Mouse (Mus musculus): ENCODE measurements at regions not wholly inside any gene's neighbourhood (a gene's known extent, or its start where the extent isn't known, plus 50 kb on each side); places are given as distances from the start of the nearest gene placed in this dataset.

DNA sequence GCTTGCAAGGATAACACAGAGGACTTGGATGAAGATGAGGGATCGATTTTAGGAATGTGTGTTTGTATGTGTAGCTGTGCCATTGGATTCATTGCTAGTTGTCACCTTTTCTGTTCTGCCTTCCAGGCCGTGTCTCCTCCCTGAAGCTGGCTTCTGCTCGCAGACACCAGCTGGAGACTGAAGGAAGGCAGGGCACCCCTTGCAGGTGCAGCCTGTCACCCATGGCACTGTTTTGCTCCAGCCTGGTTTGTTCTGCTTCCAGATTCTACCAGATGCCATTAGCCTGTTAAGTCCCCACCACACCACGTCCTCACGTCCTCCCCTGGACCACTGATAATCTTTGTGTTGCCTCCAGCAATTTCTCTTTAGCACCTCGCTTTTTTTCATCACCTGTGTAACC is 286.7 kb downstream of the Cps1 start:
- Histone ChIP-seq H3K4me1 (replicated peaks; ENCODE audit: insufficient read depth, low read length) (no peaks in the 10 kb centered on the region), H3K4me3 (replicated peaks; ENCODE audit: low read depth, low read length) (no peak overlapping the region), H3K9ac (ENCODE audit: low read depth, low read length) (no peak overlapping the region), H3K9me3 (replicated peaks; ENCODE audit: low read length) (no peaks in the 10 kb centered on the region), H3K27ac (no peak overlapping the region), H3K27me3 (ENCODE audit: insufficient read depth, low read length) (no peaks in the 10 kb centered on the region), H3K4me2 (ENCODE audit: low read length) (no peak overlapping the region), H3K36me3 (ENCODE audit: insufficient read depth, low read length) (no peaks in the 10 kb centered on the region)
- WGBS = 81% methylated on average over 6 of the region's 6 CpGs
- TF ChIP-seq CTCF (IDR thresholded peaks at IDR 0.05; ENCODE audit: low read depth) = no peak
- no peak for ATAC-seq (replicated peaks; ENCODE audit: low FRiP score, low read depth)
- no peak for DNase-seq (ENCODE audit: low spot score)

DNA sequence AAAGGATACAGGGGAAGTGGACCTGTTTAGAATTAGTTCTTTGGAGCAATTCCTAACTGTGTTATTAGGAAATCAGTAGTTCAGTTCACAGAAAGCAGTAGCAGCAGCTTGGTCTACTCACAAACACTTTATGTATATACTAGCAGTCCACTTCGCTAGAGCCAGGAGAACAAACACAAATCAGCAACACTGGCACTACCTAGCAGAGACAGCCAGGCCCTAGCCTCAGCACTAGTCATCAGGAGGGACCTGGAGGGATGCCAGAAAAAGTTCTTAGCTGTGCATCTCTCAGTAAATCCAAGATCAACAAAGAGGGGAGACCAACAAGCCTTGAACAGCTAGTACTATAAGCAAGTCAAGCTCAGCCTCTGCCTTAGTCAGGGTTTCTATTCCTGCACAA is 294.4 kb downstream of the Cps1 start:
- TF ChIP-seq CTCF (IDR thresholded peaks at IDR 0.05; ENCODE audit: low read depth) = no peak
- Histone ChIP-seq H3K4me1 (replicated peaks; ENCODE audit: insufficient read depth, low read length) (no peaks in the 10 kb centered on the region), H3K9me3 (replicated peaks; ENCODE audit: low read length) (no peaks in the 10 kb centered on the region), H3K36me3 (ENCODE audit: insufficient read depth, low read length) (no peaks in the 10 kb centered on the region), H3K27me3 (ENCODE audit: insufficient read depth, low read length) (no peaks in the 10 kb centered on the region), H3K4me2 (ENCODE audit: low read length) (no peak overlapping the region), H3K4me3 (replicated peaks; ENCODE audit: low read depth, low read length) (no peak overlapping the region), H3K27ac (no peak overlapping the region), H3K9ac (ENCODE audit: low read depth, low read length) (no peak overlapping the region)
- DNase-seq (ENCODE audit: low spot score) = no peak
- no peak for ATAC-seq (replicated peaks; ENCODE audit: low FRiP score, low read depth)
- WGBS = 74% methylated on average over 1 of the region's 1 CpGs

DNA sequence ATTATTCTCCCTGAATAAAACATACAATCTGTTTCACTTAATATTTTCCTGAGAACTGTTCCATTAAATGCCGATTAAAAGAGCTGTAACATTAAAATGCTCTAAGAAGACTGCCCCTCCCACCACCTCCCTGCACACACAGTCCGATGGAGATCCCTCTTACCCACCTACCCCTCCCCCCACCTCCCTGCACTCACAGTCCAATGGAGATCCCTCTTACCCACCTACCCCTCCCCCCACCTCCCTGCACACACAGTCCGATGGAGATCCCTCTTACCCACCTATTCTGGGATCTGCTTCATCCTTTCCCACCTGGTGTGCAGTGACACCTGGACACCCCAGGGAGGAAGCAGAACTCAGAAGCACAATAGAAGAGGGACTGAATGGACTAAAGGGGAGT is 305.6 kb downstream of the Cps1 start:
- Histone ChIP-seq H3K9ac (ENCODE audit: low read depth, low read length) (no peak overlapping the region), H3K4me2 (ENCODE audit: low read length) (no peak overlapping the region), H3K9me3 (replicated peaks; ENCODE audit: low read length) (no peaks in the 10 kb centered on the region), H3K4me3 (replicated peaks; ENCODE audit: low read depth, low read length) (no peak overlapping the region), H3K27me3 (ENCODE audit: insufficient read depth, low read length) (no peaks in the 10 kb centered on the region), H3K36me3 (ENCODE audit: insufficient read depth, low read length) (no peaks in the 10 kb centered on the region), H3K4me1 (replicated peaks; ENCODE audit: insufficient read depth, low read length) (no peaks in the 10 kb centered on the region), H3K27ac (no peak overlapping the region)
- TF ChIP-seq CTCF (IDR thresholded peaks at IDR 0.05; ENCODE audit: low read depth) = no peak
- DNase-seq (ENCODE audit: low spot score) = no peak
- 45% methylated on average over 3 of the region's 3 CpGs for WGBS
- ATAC-seq (replicated peaks; ENCODE audit: low FRiP score, low read depth) = no peak

DNA sequence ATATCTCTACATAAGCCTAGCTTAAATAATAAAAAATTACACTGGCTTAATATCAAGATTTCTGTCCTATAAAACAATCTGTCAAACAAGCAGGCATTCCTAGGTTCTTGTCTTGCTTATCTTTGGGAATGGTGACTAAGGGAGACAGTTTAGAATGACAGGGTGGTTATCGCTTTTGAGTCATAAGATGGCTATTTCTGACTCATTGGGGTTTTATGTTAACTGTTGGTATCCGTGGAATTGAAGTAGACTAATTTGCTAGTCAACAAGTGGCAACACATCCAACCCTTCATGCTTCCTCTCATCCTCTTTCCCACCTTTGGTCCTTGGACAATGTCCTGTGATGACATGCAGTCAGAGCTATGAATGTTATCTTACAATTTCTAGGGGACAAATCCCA is 328.0 kb downstream of the Cps1 start:
- TF ChIP-seq CTCF (IDR thresholded peaks at IDR 0.05; ENCODE audit: low read depth) = no peak
- ATAC-seq (replicated peaks; ENCODE audit: low FRiP score, low read depth) (no peak), DNase-seq (ENCODE audit: low spot score) (no peak)
- H3K9ac ChIP-seq (ENCODE audit: low read depth, low read length) = no peak overlapping the region
- H3K27me3 ChIP-seq (ENCODE audit: insufficient read depth, low read length) = no peaks in the 10 kb centered on the region
- 89% methylated on average over 2 of the region's 2 CpGs for WGBS
- H3K27ac ChIP-seq = no peak overlapping the region
- no peaks in the 10 kb centered on the region for H3K9me3 ChIP-seq (replicated peaks; ENCODE audit: low read length)
- no peak overlapping the region for H3K4me3 ChIP-seq (replicated peaks; ENCODE audit: low read depth, low read length)
- no peak overlapping the region for H3K4me2 ChIP-seq (ENCODE audit: low read length)
- H3K4me1 ChIP-seq (replicated peaks; ENCODE audit: insufficient read depth, low read length) = no peaks in the 10 kb centered on the region
- no peaks in the 10 kb centered on the region for H3K36me3 ChIP-seq (ENCODE audit: insufficient read depth, low read length)

DNA sequence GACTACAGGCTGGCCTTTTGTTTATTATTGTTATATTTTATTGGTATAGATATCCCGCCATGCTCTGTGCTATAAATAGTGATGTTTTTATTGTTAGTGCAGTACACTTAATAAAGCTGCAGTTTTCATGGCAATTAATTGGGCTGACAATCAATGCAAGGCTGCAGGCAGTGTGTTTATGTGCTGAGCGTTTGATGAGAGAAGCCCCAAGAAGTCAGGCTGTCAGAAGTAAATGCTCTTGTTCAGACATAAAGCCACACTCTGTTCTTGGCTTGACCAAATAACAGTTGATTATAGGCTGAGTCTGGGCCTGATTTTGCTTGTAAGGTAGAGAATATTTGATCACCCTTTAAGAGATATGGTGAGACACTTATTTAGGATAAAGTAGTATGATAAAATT is 341.4 kb downstream of the Cps1 start:
- no peaks in the 10 kb centered on the region for H3K4me1 ChIP-seq (replicated peaks; ENCODE audit: insufficient read depth, low read length)
- H3K27ac ChIP-seq = no peak overlapping the region
- TF ChIP-seq CTCF (IDR thresholded peaks at IDR 0.05; ENCODE audit: low read depth) = no peak
- no peak overlapping the region for H3K4me2 ChIP-seq (ENCODE audit: low read length)
- H3K9ac ChIP-seq (ENCODE audit: low read depth, low read length) = no peak overlapping the region
- no peaks in the 10 kb centered on the region for H3K9me3 ChIP-seq (replicated peaks; ENCODE audit: low read length)
- ATAC-seq (replicated peaks; ENCODE audit: low FRiP score, low read depth) (no peak), DNase-seq (ENCODE audit: low spot score) (no peak)
- H3K4me3 ChIP-seq (replicated peaks; ENCODE audit: low read depth, low read length) = no peak overlapping the region
- H3K27me3 ChIP-seq (ENCODE audit: insufficient read depth, low read length) = no peaks in the 10 kb centered on the region
- H3K36me3 ChIP-seq (ENCODE audit: insufficient read depth, low read length) = no peaks in the 10 kb centered on the region
- WGBS = 28% methylated on average over 2 of the region's 2 CpGs

DNA sequence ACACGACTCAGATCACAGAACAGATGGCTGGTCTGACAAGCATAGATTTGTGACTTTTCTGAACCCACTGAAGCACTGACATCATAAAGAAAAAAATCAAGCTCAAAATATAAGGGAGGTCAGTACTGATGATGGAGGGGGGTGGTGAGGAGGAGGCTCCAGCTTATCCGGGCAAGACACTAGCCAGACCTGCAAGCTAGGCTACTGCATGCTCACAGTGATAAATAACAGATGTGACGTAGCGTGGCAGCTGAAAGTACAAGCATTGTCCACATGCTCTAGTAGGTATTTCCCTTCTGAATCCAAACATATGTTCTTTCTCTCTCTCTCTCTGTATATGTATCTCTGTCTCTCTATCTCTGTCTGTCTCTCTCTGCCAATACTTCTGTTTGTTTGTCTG is 342.7 kb downstream of the Cps1 start:
- 37% methylated on average over 4 of the region's 4 CpGs for WGBS
- H3K4me3 ChIP-seq (replicated peaks; ENCODE audit: low read depth, low read length) = no peak overlapping the region
- DNase-seq (ENCODE audit: low spot score) (peak; percentile 16), ATAC-seq (replicated peaks; ENCODE audit: low FRiP score, low read depth) (no peak)
- no peak overlapping the region for H3K27ac ChIP-seq
- no peaks in the 10 kb centered on the region for H3K9me3 ChIP-seq (replicated peaks; ENCODE audit: low read length)
- TF ChIP-seq CTCF (IDR thresholded peaks at IDR 0.05; ENCODE audit: low read depth) = no peak
- no peaks in the 10 kb centered on the region for H3K4me1 ChIP-seq (replicated peaks; ENCODE audit: insufficient read depth, low read length)
- H3K27me3 ChIP-seq (ENCODE audit: insufficient read depth, low read length) = no peaks in the 10 kb centered on the region
- H3K4me2 ChIP-seq (ENCODE audit: low read length) = no peak overlapping the region
- H3K36me3 ChIP-seq (ENCODE audit: insufficient read depth, low read length) = no peaks in the 10 kb centered on the region
- H3K9ac ChIP-seq (ENCODE audit: low read depth, low read length) = no peak overlapping the region

DNA sequence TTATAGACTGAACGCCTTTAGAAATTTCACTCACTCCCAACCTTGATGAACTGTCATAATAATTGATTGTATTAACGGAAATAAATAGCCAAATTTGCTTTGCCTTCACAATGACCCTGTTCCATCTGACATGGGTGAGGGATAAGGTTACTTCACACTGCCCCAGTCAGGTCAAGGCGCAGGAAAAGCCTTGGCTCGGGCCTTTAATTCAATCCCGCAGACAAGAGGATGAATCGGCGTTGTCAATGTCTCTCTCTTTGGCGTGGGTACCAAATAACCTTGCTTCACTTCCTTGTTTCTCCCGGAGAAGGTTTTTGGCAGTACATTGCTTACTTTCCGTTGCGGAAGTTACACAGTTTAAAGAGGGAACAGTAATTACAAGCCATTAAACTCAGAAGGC is 354.2 kb downstream of the Cps1 start:
- DNase-seq (ENCODE audit: low spot score) (no peak), ATAC-seq (replicated peaks; ENCODE audit: low FRiP score, low read depth) (no peak)
- TF ChIP-seq CTCF (IDR thresholded peaks at IDR 0.05; ENCODE audit: low read depth) = no peak
- Histone ChIP-seq H3K9ac (ENCODE audit: low read depth, low read length) (no peak overlapping the region), H3K36me3 (ENCODE audit: insufficient read depth, low read length) (no peaks in the 10 kb centered on the region), H3K27ac (no peak overlapping the region), H3K4me1 (replicated peaks; ENCODE audit: insufficient read depth, low read length) (no peaks in the 10 kb centered on the region), H3K4me3 (replicated peaks; ENCODE audit: low read depth, low read length) (no peak overlapping the region), H3K9me3 (replicated peaks; ENCODE audit: low read length) (no peaks in the 10 kb centered on the region), H3K27me3 (ENCODE audit: insufficient read depth, low read length) (no peaks in the 10 kb centered on the region), H3K4me2 (ENCODE audit: low read length) (no peak overlapping the region)
- WGBS = 53% methylated on average over 11 of the region's 11 CpGs

Data from kidney, postnatal 0 days (tissue).